Mouse (Mus musculus) kidney, postnatal 0 days (tissue): ENCODE measurements around the gene Amz1. TPM values are rescaled to one million over a fixed set of nuclear protein-coding genes. Genes with fewer than 3 reads are reported as not detected.

Source experiments
- ATAC-seq: fragments of 200-750 bp; cut with Nextera tagmentation; replicated peaks from 2 replicates; pipeline ENCODE4 v1.8.0; 2017; ENCODE audit warnings: low read depth, moderate number of reproducible peaks, moderate TSS enrichment, moderate library complexity; ENCODE audit not compliant: low FRiP score
- DNase-seq: peaks from one replicate; pipeline ENCODE4 v3.0.0-alpha.2; 2016; ENCODE audit warnings: low spot score
- H3K27ac ChIP-seq: fragments of 300-500 bp; sonication (generic); 2 replicates; pipeline ENCODE4 v1.5.1; 2014; ENCODE audit warnings: mild to moderate bottlenecking
- H3K27me3 ChIP-seq: fragments of 300-500 bp; sonication (generic); 2 replicates; pipeline ENCODE4 v1.6.1; 2014; ENCODE audit warnings: low read length, mixed read lengths; ENCODE audit not compliant: insufficient read depth
- H3K36me3 ChIP-seq: fragments of 300-500 bp; sonication (generic); 2 replicates; pipeline ENCODE4 v1.6.1; 2014; ENCODE audit warnings: low read length, mixed read lengths; ENCODE audit not compliant: insufficient read depth
- H3K4me1 ChIP-seq: fragments of 300-500 bp; sonication (generic); replicated peaks from 2 replicates; pipeline ENCODE4 v1.6.1; 2014; ENCODE audit warnings: antibody characterized with exemption, low read length, mixed read lengths; ENCODE audit not compliant: insufficient read depth
- H3K4me2 ChIP-seq: fragments of 300-500 bp; sonication (generic); 2 replicates; pipeline ENCODE4 v1.6.1; 2014; ENCODE audit warnings: mild to moderate bottlenecking, low read length, moderate library complexity, mixed read lengths
- H3K4me3 ChIP-seq: fragments of 300-500 bp; sonication (generic); replicated peaks from 2 replicates; pipeline ENCODE4 v1.5.1; 2014; ENCODE audit warnings: low read depth, low read length
- H3K9ac ChIP-seq: fragments of 300-500 bp; sonication (generic); 2 replicates; pipeline ENCODE4 v1.6.1; 2014; ENCODE audit warnings: low read depth, low read length
- H3K9me3 ChIP-seq: fragments of 300-500 bp; sonication (generic); replicated peaks from 2 replicates; pipeline ENCODE4 v1.6.1; 2016; ENCODE audit warnings: low read length, inconsistent platforms, mixed read lengths
- CTCF ChIP-seq: IDR thresholded peaks from 2 replicates; pipeline ENCODE4 v1.5.1; 2016; ENCODE audit warnings: antibody characterized with exemption, low read depth, mild to moderate bottlenecking, moderate library complexity
- WGBS: fragments of 180-500 bp; shearing (Covaris S2); extraction: QIAGEN DNeasy Blood & Tissue Kit; methylation state at CpG from one replicate; pipeline ENCODE4 v1.1.7; 2014; 5-methylcytosine and 5-hydroxymethylcytosine counted together
- polyA plus RNA-seq: library from polyadenylated mRNA; unstranded; fragments of >200 nt; fragmentation: Nextera tagmentation; extraction: Ambion mirVana; gene quantifications from 2 replicates; pipeline ENCODE4 v1.2.1, GENCODE M21; 2015

The Amz1 gene
- polyA plus RNA-seq, 1 experiment from 2014 or later = 1.8 TPM

DNA sequence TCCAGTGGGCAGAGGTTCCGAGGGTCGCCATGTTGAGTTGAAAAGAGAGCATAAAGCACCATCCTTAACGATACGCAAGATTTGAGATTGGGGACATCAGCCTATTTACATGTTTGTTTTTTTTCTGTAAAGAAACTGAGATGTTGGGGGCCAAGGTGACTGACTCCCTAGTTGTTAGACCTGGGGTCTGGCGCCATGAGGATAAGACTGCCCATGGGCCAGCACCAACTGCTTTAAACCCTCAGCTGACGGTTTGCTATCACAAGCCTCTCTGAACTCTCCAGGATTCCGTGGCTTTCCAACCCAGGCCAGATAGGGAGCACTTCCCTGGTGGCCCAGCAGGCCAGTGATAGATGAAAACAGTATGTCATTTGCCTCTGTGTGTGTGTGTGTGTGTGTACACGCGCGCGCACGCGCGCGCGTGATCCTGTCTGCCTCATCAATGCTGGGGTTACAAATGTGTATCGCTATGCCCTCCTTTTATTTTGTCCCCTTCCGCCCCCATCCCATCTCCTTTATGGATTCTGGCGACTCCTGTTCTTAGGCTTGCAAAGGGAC, 21.2 kb upstream of the Amz1 start:
- DNase-seq = peak; percentile 19

DNA sequence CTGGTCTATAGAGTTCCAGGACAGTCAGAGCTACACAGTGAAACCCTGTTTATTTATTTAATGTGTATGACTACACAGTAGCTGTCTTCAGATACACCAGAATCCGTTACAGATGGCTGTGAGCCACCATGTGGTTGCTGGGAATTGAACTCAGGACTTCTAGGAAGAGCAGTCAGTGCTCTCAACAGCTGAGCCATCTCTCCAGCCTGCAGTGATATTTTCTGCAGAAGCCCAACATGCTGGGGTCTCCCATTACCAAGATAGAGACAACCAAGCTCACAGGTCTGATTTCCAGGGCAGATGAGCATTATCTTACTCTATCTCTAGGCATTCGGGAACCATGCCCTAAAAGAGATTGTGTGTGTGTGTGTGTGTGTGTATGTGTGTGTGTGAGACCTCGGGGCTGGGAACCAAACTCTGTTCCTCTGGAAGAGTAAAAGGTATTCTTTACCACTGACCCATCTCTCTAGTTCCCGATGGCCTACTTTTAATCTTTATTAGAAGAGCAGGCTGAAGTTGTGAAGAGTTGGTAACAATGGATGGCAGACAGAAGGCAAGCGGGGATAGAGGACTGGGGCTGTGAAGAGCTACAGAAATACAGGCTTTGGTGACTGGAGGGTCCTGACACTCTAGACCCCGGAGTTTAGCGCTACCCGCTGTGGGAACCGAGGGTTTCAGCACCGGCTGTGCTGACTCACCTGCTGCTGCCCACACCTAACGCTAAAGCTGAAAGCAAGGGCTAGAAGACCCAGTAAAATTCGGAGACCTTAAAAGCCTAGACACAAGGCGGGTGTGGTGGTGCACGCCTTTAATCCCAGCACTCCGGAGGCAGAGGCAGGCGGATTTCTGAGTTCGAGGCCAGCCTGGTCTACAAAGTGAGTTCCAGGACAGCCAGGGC, 20.2 kb upstream of the Amz1 start:
- ATAC-seq (no peak), DNase-seq (no peak)
- H3K9ac ChIP-seq = no peak overlapping the region
- no peaks in the 10 kb centered on the region for H3K9me3 ChIP-seq
- peaks cover 10% of the 10 kb centered on the region for H3K4me1 ChIP-seq
- H3K4me2 ChIP-seq = peak overlapping the region; percentile 48; the same call in 1 of the 2 replicates
- peak overlapping the region; percentile 2; the same call in 1 of the 2 replicates for H3K4me3 ChIP-seq
- 34% methylated on average over 17 of the region's 17 CpGs for WGBS
- H3K27ac ChIP-seq = peak overlapping the region; percentile 90
- TF ChIP-seq CTCF = no peak
- 0 out of 2 replicates have a peak, but pooled peaks cover 7% of the 10 kb centered on the region for H3K36me3 ChIP-seq
- no peaks in the 10 kb centered on the region for H3K27me3 ChIP-seq

More for the DNA sequence above, 21.2 kb upstream of the Amz1 start:
- no peak for TF ChIP-seq CTCF
- Histone ChIP-seq H3K9ac (peak overlapping the region; percentile 81), H3K4me2 (peak overlapping the region; percentile 91), H3K27me3 (no peaks in the 10 kb centered on the region), H3K4me1 (peaks cover 10% of the 10 kb centered on the region), H3K36me3 (peaks cover 10% of the 10 kb centered on the region; the same call in 1 of the 2 replicates), H3K27ac (peak overlapping the region; percentile 88), H3K4me3 (peak overlapping the region; percentile 85), H3K9me3 (no peaks in the 10 kb centered on the region)
- no peak for ATAC-seq
- WGBS = 70% methylated on average over 19 of the region's 19 CpGs

DNA sequence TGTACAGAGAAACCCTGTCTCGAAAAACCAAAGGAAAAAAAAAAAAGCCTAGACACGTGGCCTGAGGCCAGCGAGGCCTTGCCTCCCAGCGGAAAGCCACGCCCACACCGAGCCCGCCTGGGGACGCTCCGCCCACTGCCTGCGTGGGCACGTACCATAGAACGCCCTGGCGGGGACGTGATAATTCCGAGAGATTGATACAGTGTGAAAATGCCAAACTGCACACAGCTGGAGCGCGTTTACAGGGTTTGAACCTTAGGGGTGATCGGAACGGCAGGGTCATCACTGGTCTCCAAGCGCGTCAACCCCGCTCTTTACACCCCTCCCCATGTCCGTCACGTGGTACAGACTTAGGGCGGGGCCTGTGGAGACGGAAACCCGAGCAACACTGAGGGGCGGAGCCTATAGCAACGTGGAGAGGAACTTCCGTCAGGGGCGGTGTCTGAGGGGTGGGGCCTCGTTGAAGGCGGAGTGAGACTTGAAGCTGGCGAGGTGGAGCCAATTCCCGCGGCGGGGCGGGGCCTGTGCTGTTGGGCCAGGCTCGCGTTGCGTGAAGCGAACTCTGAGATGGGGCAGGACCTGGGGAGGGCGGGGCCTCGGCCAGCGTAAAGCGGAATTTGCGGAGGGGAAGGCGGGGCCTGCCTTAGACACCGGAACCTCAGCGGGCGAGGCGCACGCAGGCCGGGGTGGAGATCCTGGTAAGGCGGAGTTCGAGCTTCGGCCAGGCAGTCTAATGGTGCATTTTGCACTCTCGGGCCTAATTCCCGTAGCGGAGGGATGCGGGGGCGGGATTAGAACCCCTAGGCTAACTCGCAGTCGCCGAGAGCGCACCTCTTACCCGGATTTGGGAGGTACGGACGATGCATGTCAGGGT, 19.3 kb upstream of the Amz1 start, which contains the start of gene Brat1:
Gene Brat1, plus strand, starts transcription at position 634 of the 874 bp plus-strand sequence.
- H3K9me3 ChIP-seq = no peaks in the 10 kb centered on the region
- H3K27me3 ChIP-seq = no peaks in the 10 kb centered on the region
- H3K4me1 ChIP-seq = peaks cover 10% of the 10 kb centered on the region
- 0 out of 2 replicates have a peak, but pooled peaks cover 7% of the 10 kb centered on the region for H3K36me3 ChIP-seq
- TF ChIP-seq CTCF = no peak
- peak within 1 kb of the TSS; percentile 64 for H3K4me2 ChIP-seq
- peak; percentile 93 for ATAC-seq
- H3K4me3 ChIP-seq = peak within 1 kb of the TSS; percentile 53
- H3K27ac ChIP-seq = peak within 1 kb of the TSS; percentile 90
- under 1% methylated on average over 69 of the region's 69 CpGs for WGBS
- peak; percentile 100 for DNase-seq
- H3K9ac ChIP-seq = peak within 1 kb of the TSS; percentile 69

DNA sequence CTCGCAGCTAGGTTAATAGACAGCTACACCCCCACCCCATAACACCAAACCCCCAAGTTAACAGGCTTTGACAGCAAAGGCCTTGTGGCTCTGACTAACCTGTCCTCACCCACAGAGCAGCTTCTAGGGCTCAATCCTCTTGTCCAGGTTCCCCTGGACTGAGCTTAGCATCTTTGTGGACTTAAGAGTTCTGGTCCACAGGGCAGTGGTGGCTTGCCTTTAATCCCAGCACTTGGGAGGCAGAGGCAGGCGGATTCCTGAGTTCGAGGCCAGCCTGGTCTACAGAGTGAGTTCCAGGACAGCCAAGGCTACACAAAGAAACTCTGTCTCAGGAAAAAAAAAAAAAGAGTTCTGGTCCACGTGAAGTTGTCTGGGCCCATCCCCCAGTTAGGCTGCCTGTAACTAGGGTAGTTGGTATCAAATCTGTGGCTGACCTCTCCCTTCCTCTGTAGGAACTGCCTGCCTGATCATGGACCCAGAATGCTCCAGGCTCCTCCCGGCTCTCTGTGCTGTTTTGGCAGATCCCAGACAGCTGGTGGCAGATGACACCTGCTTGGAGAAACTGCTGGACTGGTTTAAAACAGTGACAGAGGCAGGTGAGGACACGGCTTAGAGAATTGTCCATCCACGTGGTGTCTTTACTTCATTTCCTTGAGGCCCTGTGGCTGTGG, 18.3 kb upstream of the Amz1 start:
- Histone ChIP-seq H3K27me3 (no peaks in the 10 kb centered on the region), H3K36me3 (peaks cover 13% of the 10 kb centered on the region), H3K9ac (peak overlapping the region; percentile 65), H3K4me3 (peak overlapping the region; percentile 53), H3K4me2 (peak overlapping the region; percentile 64), H3K9me3 (no peaks in the 10 kb centered on the region), H3K27ac (peak overlapping the region; percentile 79), H3K4me1 (peaks cover 10% of the 10 kb centered on the region)
- WGBS = 48% methylated on average over 7 of the region's 7 CpGs
- DNase-seq (peak; percentile 7), ATAC-seq (no peak)
- no peak for TF ChIP-seq CTCF

DNA sequence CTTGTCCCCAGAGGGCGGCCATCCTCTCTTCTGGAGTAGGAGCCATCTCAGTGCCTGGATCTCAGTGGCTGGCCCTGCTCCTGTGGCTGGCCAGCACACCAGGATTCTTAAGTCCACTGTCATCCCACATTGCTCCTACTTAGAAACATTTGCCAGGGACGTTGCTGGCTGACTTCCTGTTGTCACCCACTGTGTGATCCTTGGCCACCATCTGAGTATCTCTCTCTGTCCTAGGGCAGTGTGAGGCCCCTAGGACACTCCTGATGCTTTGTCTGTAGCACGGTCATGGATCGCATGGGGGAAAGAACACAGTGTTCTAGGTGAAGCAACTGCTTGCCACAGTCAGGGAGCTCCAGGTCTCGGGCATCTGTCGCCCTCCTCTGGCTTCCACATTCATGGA, 13.6 kb upstream of the Amz1 start:
- Histone ChIP-seq H3K27ac (no peak overlapping the region), H3K4me2 (no peak overlapping the region), H3K4me3 (no peak overlapping the region), H3K9me3 (no peaks in the 10 kb centered on the region), H3K9ac (no peak overlapping the region), H3K27me3 (no peaks in the 10 kb centered on the region), H3K36me3 (peaks cover 49% of the 10 kb centered on the region), H3K4me1 (no peaks in the 10 kb centered on the region)
- TF ChIP-seq CTCF = no peak
- no peak for ATAC-seq
- whole genome bisulfite sequencing = 90% methylated on average over 6 of the region's 6 CpGs
- DNase-seq = no peak
